Mouse (Mus musculus): ENCODE results near the gene Ophn1.

GRCm38 (mm10) chrX:98681281-98681680 lies 209.5 kb downstream of the Ophn1 start:
- no peak for TF ChIP-seq POLR2A (IDR thresholded peaks at IDR 0.05; ENCODE audit: low read depth, low read length)
- TF ChIP-seq CTCF (conservative IDR thresholded peaks at IDR 0.05; ENCODE audit: insufficient read depth, insufficient read length, low read depth, low read length) = no peak
